Mouse (Mus musculus) ES-E14 (cell line): Measurements from ENCODE around the gene Tenm3.

Experiments used
- CHD2 ChIP-seq: IDR thresholded peaks from 2 replicates; pipeline ENCODE4 v1.6.1; 2014; ENCODE audit warnings: mild to moderate bottlenecking, low read depth, low read length, inconsistent platforms
- HCFC1 ChIP-seq: IDR thresholded peaks from 2 replicates; pipeline ENCODE4 v1.6.1; 2012; ENCODE audit warnings: low read length, inconsistent platforms, borderline replicate concordance; ENCODE audit not compliant: insufficient read depth
- ZC3H11A ChIP-seq: IDR thresholded peaks from 2 replicates; pipeline ENCODE4 v1.6.1; 2012; ENCODE audit warnings: low read depth, mild to moderate bottlenecking, inconsistent platforms, low read length, borderline replicate concordance
- ZNF384 ChIP-seq: IDR thresholded peaks from 2 replicates; pipeline ENCODE4 v1.6.1; 2012; ENCODE audit warnings: low read depth, low read length, inconsistent platforms

- TF ChIP-seq ZNF384 (peak; percentile 67), ZC3H11A (no peak), HCFC1 (no peak), CHD2 (no peak)
Observed at GRCm38 (mm10) chr8:48842516-48842990, 1.2 kb downstream of the Tenm3 start.
